Mouse (Mus musculus): ENCODE results near the gene Ext2. TPM values are rescaled to one million over a fixed set of nuclear protein-coding genes. Genes with fewer than 3 reads are reported as not detected.

Ext2 gene
- total RNA-seq, 2 experiments from 2014 or later, result 50.6 to 57.4 TPM

- DNase-seq (ENCODE audit: extremely low spot score in 1 of 2, low spot score in 2 of 2), result no peak
- no peak overlapping the region for H3K4me3 ChIP-seq
- no peak overlapping the region for H3K27ac ChIP-seq
- intact Hi-C loops (cut with DNase I), result no loop called here
- no peak for TF ChIP-seq CTCF (IDR thresholded peaks at IDR 0.05)
These were observed 132.1 kb downstream of the Ext2 start for GRCm38 (mm10) chr2:93690064-93690930.

- H3K4me3 ChIP-seq, result no peak overlapping the region
These were observed 138.7 kb downstream of the Ext2 start for GRCm38 (mm10) chr2:93683674-93684073.

GRCm38 (mm10) chr2:93682601-93683202 lies 139.7 kb downstream of the Ext2 start:
- TF ChIP-seq CTCF (IDR thresholded peaks at IDR 0.05), result no peak
- H3K4me3 ChIP-seq, result no peak overlapping the region
- DNase-seq (ENCODE audit: extremely low spot score in 1 of 2, low spot score in 2 of 2), result no peak
- intact Hi-C loops (cut with DNase I), result no loop called here
- no peak overlapping the region for H3K27ac ChIP-seq

More at GRCm38 (mm10) chr2:93683674-93684073, 138.7 kb downstream of the Ext2 start:
- DNase-seq (ENCODE audit: extremely low spot score in 1 of 2, low spot score in 2 of 2), result no peak
- H3K27ac ChIP-seq, result no peak overlapping the region
- no peak for TF ChIP-seq CTCF (IDR thresholded peaks at IDR 0.05)
- intact Hi-C loops (cut with DNase I), result no loop called here

DNA sequence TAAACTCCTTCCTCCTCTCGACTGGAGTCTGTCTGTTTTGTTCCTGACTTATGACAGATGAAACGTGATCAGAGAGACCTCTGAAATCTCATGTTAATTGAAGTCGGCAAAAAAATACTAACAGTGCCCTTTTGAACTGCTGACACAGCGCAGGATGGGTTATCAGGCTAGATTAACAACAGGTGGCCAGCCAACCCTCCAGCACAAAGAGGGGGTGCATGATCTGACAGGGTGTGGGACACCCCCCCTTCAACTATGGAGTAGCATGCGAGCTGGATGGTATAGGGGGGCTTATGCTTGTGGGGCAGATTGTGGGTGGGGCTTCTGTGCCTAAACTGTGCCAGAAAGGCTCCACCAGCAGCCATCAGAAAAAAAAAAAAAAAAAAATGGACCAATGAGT lies 141.0 kb downstream of the Ext2 start:
- H3K4me3 ChIP-seq, result no peak overlapping the region
- intact Hi-C loops (cut with DNase I), result no loop called here
- H3K27ac ChIP-seq, result no peak overlapping the region
- TF ChIP-seq CTCF (IDR thresholded peaks at IDR 0.05), result no peak
- DNase-seq (ENCODE audit: extremely low spot score in 1 of 2, low spot score in 2 of 2), result no peak

GRCm38 (mm10) chr2:93677231-93677630 lies 145.1 kb downstream of the Ext2 start:
- no peak for DNase-seq (ENCODE audit: extremely low spot score in 1 of 2, low spot score in 2 of 2)
- Histone ChIP-seq H3K4me3 (no peak overlapping the region), H3K27ac (no peak overlapping the region)
- intact Hi-C loops (cut with DNase I), result no loop called here
- TF ChIP-seq CTCF (IDR thresholded peaks at IDR 0.05), result no peak

- no peak for TF ChIP-seq CTCF (IDR thresholded peaks at IDR 0.05)
- H3K27ac ChIP-seq, result no peak overlapping the region
- no peak for DNase-seq (ENCODE audit: extremely low spot score in 1 of 2, low spot score in 2 of 2)
- no peak overlapping the region for H3K4me3 ChIP-seq
- intact Hi-C loops (cut with DNase I), result no loop called here
These were observed 150.7 kb downstream of the Ext2 start for GRCm38 (mm10) chr2:93671573-93672184.

- Histone ChIP-seq H3K27ac (no peak overlapping the region), H3K4me3 (no peak overlapping the region)
- no peak for TF ChIP-seq CTCF (IDR thresholded peaks at IDR 0.05)
- intact Hi-C loops (cut with DNase I), result no loop called here
- no peak for DNase-seq (ENCODE audit: extremely low spot score in 1 of 2, low spot score in 2 of 2)
These were observed 156.1 kb downstream of the Ext2 start for GRCm38 (mm10) chr2:93666146-93666858.

DNA sequence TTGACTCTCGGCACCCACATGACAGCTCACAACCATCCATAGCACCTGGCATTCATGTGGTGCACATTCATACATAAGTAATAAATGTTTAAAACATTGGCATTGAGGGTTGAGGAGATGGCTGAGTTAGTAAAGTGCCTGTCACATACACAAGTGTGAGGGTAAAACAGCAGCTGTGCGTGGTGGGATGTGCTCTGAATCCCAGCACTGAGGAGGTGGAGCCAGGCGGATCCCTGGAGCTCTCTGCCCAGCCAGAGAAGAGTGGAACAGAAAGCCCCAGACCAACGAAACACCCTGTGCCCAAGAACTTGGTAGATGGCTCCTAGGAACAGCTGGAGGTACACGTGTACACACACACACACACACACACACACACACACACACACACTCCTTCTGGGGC lies 156.9 kb downstream of the Ext2 start:
- TF ChIP-seq CTCF (IDR thresholded peaks at IDR 0.05), result no peak
- H3K27ac ChIP-seq, result no peak overlapping the region
- intact Hi-C loops (cut with DNase I), result no loop called here
- no peak for DNase-seq (ENCODE audit: extremely low spot score in 1 of 2, low spot score in 2 of 2)
- H3K4me3 ChIP-seq, result no peak overlapping the region

GRCm38 (mm10) chr2:93662240-93662865 lies 160.0 kb downstream of the Ext2 start:
- no peak overlapping the region for H3K27ac ChIP-seq
- DNase-seq (ENCODE audit: extremely low spot score in 1 of 2, low spot score in 2 of 2), result no peak
- TF ChIP-seq CTCF (IDR thresholded peaks at IDR 0.05), result no peak
- no peak overlapping the region for H3K4me3 ChIP-seq
- intact Hi-C loops (cut with DNase I), result no loop called here

DNA sequence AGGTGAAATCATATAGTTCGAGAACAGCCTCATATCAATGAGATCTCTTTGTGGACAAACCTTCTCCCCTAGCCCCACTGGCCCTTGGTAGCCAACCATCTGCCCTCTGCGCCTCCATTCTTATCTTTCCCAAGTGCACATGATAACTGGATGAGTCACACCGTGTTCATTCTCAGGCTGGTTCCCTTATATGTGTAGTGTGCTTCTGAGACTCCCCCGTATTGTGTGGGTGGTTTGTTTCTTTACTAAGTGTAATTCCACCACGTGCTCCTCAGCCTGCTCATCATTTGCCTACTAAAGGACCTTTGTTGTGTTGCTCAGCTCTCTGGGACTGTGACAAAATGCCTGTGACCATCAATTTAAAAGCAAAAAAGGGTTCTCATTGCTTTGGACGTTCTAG lies 161.3 kb downstream of the Ext2 start:
- intact Hi-C loops (cut with DNase I), result no loop called here
- Histone ChIP-seq H3K4me3 (no peak overlapping the region), H3K27ac (no peak overlapping the region)
- DNase-seq (ENCODE audit: extremely low spot score in 1 of 2, low spot score in 2 of 2), result no peak
- TF ChIP-seq CTCF (IDR thresholded peaks at IDR 0.05), result no peak

DNA sequence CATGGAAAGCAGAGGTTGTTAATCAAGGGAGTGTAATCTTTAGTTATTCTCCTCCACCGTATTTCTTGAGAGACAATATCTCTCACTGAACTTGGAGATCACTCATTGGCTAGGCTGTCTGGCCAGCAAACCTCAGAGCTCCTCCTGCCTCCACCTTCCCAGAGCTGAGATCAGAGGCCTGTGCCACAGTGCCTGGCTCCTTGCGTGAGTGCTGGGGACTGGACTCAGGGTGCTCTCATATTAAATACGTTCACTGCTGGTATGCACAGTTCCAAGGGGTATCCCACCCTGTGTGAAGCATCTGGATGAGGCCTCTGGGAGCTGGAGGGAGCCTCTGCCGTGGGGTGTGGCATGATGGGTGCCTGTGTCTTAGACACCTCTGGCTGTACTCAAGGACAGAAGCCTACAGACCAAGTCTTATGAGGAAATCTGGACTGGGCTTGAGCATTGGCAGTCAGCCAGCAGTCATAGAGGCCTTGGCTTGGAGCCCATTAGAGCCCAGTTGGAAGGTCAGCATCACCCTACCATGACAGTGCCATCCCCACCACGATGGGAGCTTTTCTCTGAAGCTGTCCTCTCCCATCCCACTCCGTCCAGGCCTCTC lies 162.6 kb downstream of the Ext2 start:
- TF ChIP-seq CTCF (IDR thresholded peaks at IDR 0.05), result no peak
- no peak overlapping the region for H3K4me3 ChIP-seq
- intact Hi-C loops (cut with DNase I), result loop anchor here (1.0 to 5.0 kb wide), 3 partner anchors 127 to 238 kb away; no protein-coding TSS in a partner anchor
- no peak overlapping the region for H3K27ac ChIP-seq
- no peak for DNase-seq (ENCODE audit: extremely low spot score in 1 of 2, low spot score in 2 of 2)

Measured in left cerebral cortex, adult 2 months (tissue).